Mouse (Mus musculus) E14TG2a.4 (cell line): ENCODE results near the gene Gng11.

Experiments
- H3K27me3 ChIP-seq: 2 replicates; pipeline ENCODE4 v1.6.1; 2014; ENCODE audit warnings: low read length, control low read depth; ENCODE audit not compliant: insufficient read depth
- H3K36me3 ChIP-seq: 2 replicates; pipeline ENCODE4 v1.6.1; 2014; ENCODE audit warnings: low read length, control low read depth; ENCODE audit not compliant: insufficient read depth
- H3K4me1 ChIP-seq: replicated peaks from 2 replicates; pipeline ENCODE4 v1.6.1; 2014; ENCODE audit warnings: low read depth, low read length, control low read depth
- H3K4me3 ChIP-seq: replicated peaks from 2 replicates; pipeline ENCODE4 v1.5.1; 2014; ENCODE audit warnings: mild to moderate bottlenecking, low read length
- H3K9me3 ChIP-seq: 2 replicates; pipeline ENCODE4 v1.6.1; 2014; ENCODE audit warnings: low read length, control low read depth
- CTCF ChIP-seq: conservative IDR thresholded peaks from 2 replicates; pipeline ENCODE4 v1.5.1; 2014; ENCODE audit warnings: low read length
- NANOG ChIP-seq: IDR thresholded peaks from 2 replicates; pipeline ENCODE4 v1.6.1; 2014; ENCODE audit warnings: borderline replicate concordance, low read length, mixed read lengths
- POU5F1 ChIP-seq: IDR thresholded peaks from 2 replicates; pipeline ENCODE4 v1.6.1; 2014; ENCODE audit warnings: low read length, borderline replicate concordance

Gene Gng11

GRCm38 (mm10) chr6:4003890-4004306 is at the start of gene Gng11:
Gene Gng11 (plus strand): TSS chr6:4003904.
- no peak for TF ChIP-seq CTCF
- Histone ChIP-seq H3K9me3 (no peaks in the 10 kb centered on the region), H3K4me1 (no peaks in the 10 kb centered on the region; the same call in 1 of the 2 replicates), H3K4me3 (peak within 1 kb of the TSS; percentile 72), H3K36me3 (no peaks in the 10 kb centered on the region), H3K27me3 (peaks cover 16% of the 10 kb centered on the region)

DNA sequence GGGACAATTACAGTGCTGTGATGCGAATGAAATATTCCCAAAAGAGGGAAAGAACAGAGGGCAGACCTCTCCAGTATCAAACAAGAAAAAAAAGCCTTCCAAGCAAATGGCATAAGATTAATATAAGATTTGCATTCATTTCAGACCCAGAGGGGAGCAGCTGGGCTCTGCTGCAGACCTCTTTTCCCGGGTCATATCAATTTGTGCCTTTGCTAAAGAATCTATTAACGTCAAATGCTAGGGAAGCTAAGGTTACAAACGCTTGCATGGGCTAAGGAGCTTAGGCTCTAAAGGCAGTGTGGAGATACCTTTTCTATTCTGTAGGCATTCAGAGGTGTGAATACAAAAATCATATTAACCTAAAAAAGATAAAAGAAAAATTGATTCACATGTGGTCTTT is 48.7 kb upstream of the Gng11 start:
- TF ChIP-seq POU5F1 (no peak), NANOG (no peak), CTCF (no peak)
- Histone ChIP-seq H3K27me3 (no peaks in the 10 kb centered on the region), H3K4me1 (no peaks in the 10 kb centered on the region), H3K36me3 (no peaks in the 10 kb centered on the region), H3K4me3 (no peak overlapping the region), H3K9me3 (no peaks in the 10 kb centered on the region)

GRCm38 (mm10) chr6:3967676-3968626 is 35.8 kb upstream of the Gng11 start:
- H3K36me3 ChIP-seq, result no peaks in the 10 kb centered on the region
- peaks cover 12% of the 10 kb centered on the region for H3K4me1 ChIP-seq
- peak overlapping the region; percentile 69 for H3K4me3 ChIP-seq

GRCm38 (mm10) chr6:3973679-3974078 is 30.0 kb upstream of the Gng11 start:
- no peak for TF ChIP-seq CTCF
- TF ChIP-seq NANOG, result no peak
- TF ChIP-seq POU5F1, result no peak
- H3K36me3 ChIP-seq, result no peaks in the 10 kb centered on the region
- 0 out of 2 replicates have a peak, but pooled peaks cover 4% of the 10 kb centered on the region for H3K27me3 ChIP-seq
- H3K9me3 ChIP-seq, result no peaks in the 10 kb centered on the region
- no peak overlapping the region for H3K4me3 ChIP-seq
- H3K4me1 ChIP-seq, result peaks cover under 1% of the 10 kb centered on the region; the same call in 1 of the 2 replicates

More at GRCm38 (mm10) chr6:3967676-3968626, 35.8 kb upstream of the Gng11 start:
- no peaks in the 10 kb centered on the region for H3K9me3 ChIP-seq
- TF ChIP-seq CTCF (no peak), POU5F1 (no peak), NANOG (no peak)
- peaks cover 17% of the 10 kb centered on the region for H3K27me3 ChIP-seq

GRCm38 (mm10) chr6:3982661-3983284 is 20.9 kb upstream of the Gng11 start:
- no peaks in the 10 kb centered on the region for H3K9me3 ChIP-seq
- H3K4me3 ChIP-seq, result no peak overlapping the region
- TF ChIP-seq NANOG (no peak), CTCF (no peak), POU5F1 (no peak)
- H3K4me1 ChIP-seq, result no peaks in the 10 kb centered on the region
- no peaks in the 10 kb centered on the region for H3K36me3 ChIP-seq
- H3K27me3 ChIP-seq, result no peaks in the 10 kb centered on the region

GRCm38 (mm10) chr6:3988750-3989149 is 15.0 kb upstream of the Gng11 start, which contains the start of gene Tfpi2:
Gene Tfpi2 (minus strand): TSS chr6:3988919.
- Histone ChIP-seq H3K36me3 (no peaks in the 10 kb centered on the region), H3K4me3 (no peak within 1 kb of the TSS), H3K27me3 (no peaks in the 10 kb centered on the region), H3K4me1 (no peaks in the 10 kb centered on the region), H3K9me3 (no peaks in the 10 kb centered on the region)
- TF ChIP-seq CTCF (no peak), POU5F1 (no peak), NANOG (no peak)

GRCm38 (mm10) chr6:3993492-3993891 is 10.2 kb upstream of the Gng11 start, which contains the start of gene Gngt1:
Gene Gngt1 (plus strand): TSS chr6:3993792.
- no peak within 1 kb of the TSS for H3K4me3 ChIP-seq
- no peaks in the 10 kb centered on the region for H3K36me3 ChIP-seq
- TF ChIP-seq POU5F1, result no peak
- no peak for TF ChIP-seq CTCF
- no peak for TF ChIP-seq NANOG
- no peaks in the 10 kb centered on the region for H3K27me3 ChIP-seq
- no peaks in the 10 kb centered on the region for H3K9me3 ChIP-seq
- no peaks in the 10 kb centered on the region for H3K4me1 ChIP-seq

DNA sequence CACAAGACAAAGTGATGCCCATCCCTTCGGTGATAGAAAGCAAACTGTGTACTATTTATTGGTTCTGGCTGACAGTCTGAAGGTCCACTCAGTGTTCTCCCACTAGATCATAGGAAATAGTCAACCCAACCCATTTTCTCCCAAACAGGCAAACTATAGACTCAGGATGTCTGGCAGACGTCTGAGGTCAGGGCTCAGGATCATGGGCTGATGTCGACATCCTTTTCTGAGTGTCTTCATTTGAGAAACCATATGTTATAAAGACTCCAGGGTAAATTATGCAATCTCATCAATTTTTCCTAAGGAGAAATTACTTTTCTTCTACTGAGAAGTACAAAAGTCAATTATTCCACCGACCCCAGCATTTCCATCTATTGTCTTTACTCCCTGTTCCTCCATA is 5.6 kb upstream of the Gng11 start:
- TF ChIP-seq NANOG, result no peak
- no peak for TF ChIP-seq POU5F1
- no peak for TF ChIP-seq CTCF
- Histone ChIP-seq H3K27me3 (peaks cover 3% of the 10 kb centered on the region), H3K9me3 (no peaks in the 10 kb centered on the region), H3K4me1 (no peaks in the 10 kb centered on the region), H3K4me3 (no peak overlapping the region), H3K36me3 (no peaks in the 10 kb centered on the region)
